Mouse (Mus musculus) hindlimb bud, embryonic 11.5 days (tissue): ENCODE measurements at regions not wholly inside any gene's neighbourhood (a gene's known extent, or its start where the extent isn't known, plus 50 kb on each side); places are given as distances from the start of the nearest gene placed in this dataset.
"Not testable (repeated sequence)": the region's sequence is repeated elsewhere in the genome, so short reads cannot be mapped to it uniquely, and the experiment has no call there.

ENCODE experiments used
- DNase-seq: peaks from one replicate; pipeline ENCODE4 v3.0.0-alpha.2; 2012; ENCODE audit warnings: low read depth, low spot score; ENCODE audit errors: extremely low spot score

- DNase-seq, result no peak
Measured at GRCm38 (mm10) chr13:52296541-52297276, 234.4 kb downstream of the Diras2 start.

GRCm38 (mm10) chr13:52297277-52297623 lies 233.8 kb downstream of the Diras2 start:
- DNase-seq, result no peak

GRCm38 (mm10) chr13:52298362-52298761 lies 232.7 kb downstream of the Diras2 start:
- DNase-seq, result no peak

- DNase-seq, result not testable (repeated sequence)
Measured at GRCm38 (mm10) chr13:52305328-52305727, 225.8 kb downstream of the Diras2 start.

GRCm38 (mm10) chr13:52306783-52307440 lies 224.2 kb downstream of the Diras2 start:
- no peak for DNase-seq

- no peak for DNase-seq
Measured at GRCm38 (mm10) chr13:52310954-52311353, 220.1 kb downstream of the Diras2 start.

GRCm38 (mm10) chr13:52318276-52318675 lies 212.8 kb downstream of the Diras2 start:
- DNase-seq, result no peak

GRCm38 (mm10) chr13:52323691-52324090 lies 207.4 kb downstream of the Diras2 start:
- no peak for DNase-seq

GRCm38 (mm10) chr13:52324378-52324777 lies 206.7 kb downstream of the Diras2 start:
- not testable (repeated sequence) for DNase-seq

- DNase-seq, result not testable (repeated sequence)
Measured at GRCm38 (mm10) chr13:52325647-52326046, 205.4 kb downstream of the Diras2 start.

- DNase-seq, result no peak
Measured at GRCm38 (mm10) chr13:52327734-52328133, 203.3 kb downstream of the Diras2 start.

- DNase-seq, result no peak
Measured at GRCm38 (mm10) chr13:52328766-52329165, 202.3 kb downstream of the Diras2 start.

- DNase-seq, result no peak
Measured at GRCm38 (mm10) chr13:52331068-52331467, 200.0 kb downstream of the Diras2 start.

- DNase-seq, result no peak
Measured at GRCm38 (mm10) chr13:52334962-52335361, 196.1 kb downstream of the Diras2 start.

GRCm38 (mm10) chr13:52337936-52338335 lies 193.1 kb downstream of the Diras2 start:
- no peak for DNase-seq

GRCm38 (mm10) chr13:52339156-52339555 lies 191.9 kb downstream of the Diras2 start:
- no peak for DNase-seq

- DNase-seq, result no peak
Measured at GRCm38 (mm10) chr13:52341981-52342380, 189.1 kb downstream of the Diras2 start.

- no peak for DNase-seq
Measured at GRCm38 (mm10) chr13:52344383-52344782, 186.7 kb downstream of the Diras2 start.

- DNase-seq, result no peak
Measured at GRCm38 (mm10) chr13:52344853-52345252, 186.2 kb downstream of the Diras2 start.

GRCm38 (mm10) chr13:52345375-52346026 lies 185.6 kb downstream of the Diras2 start:
- DNase-seq, result no peak

GRCm38 (mm10) chr13:52346027-52346375 lies 185.1 kb downstream of the Diras2 start:
- no peak for DNase-seq

- no peak for DNase-seq
Measured at GRCm38 (mm10) chr13:52347631-52348030, 183.4 kb downstream of the Diras2 start.
